Mouse (Mus musculus) heart, embryonic 11.5 days (tissue): ENCODE measurements at regions not wholly inside any gene's neighbourhood (a gene's known extent, or its start where the extent isn't known, plus 50 kb on each side); places are given as distances from the start of the nearest gene placed in this dataset.

Source experiments
- ATAC-seq: fragments of 200-750 bp; cut with Nextera tagmentation; replicated peaks from 2 replicates; pipeline ENCODE4 v1.8.0; 2017; ENCODE audit warnings: moderate library complexity; ENCODE audit not compliant: insufficient number of reproducible peaks, low FRiP score, low TSS enrichment
- H3K27ac ChIP-seq: fragments of 300-500 bp; sonication (generic); 2 replicates; pipeline ENCODE4 v1.5.1; 2014; ENCODE audit warnings: mild to moderate bottlenecking, low read depth, low read length
- H3K27me3 ChIP-seq: fragments of 300-500 bp; sonication (generic); 2 replicates; pipeline ENCODE4 v1.6.1; 2014; ENCODE audit warnings: mild to moderate bottlenecking, low read length, mixed read lengths; ENCODE audit not compliant: control insufficient read depth, insufficient read depth
- H3K36me3 ChIP-seq: fragments of 300-500 bp; sonication (generic); 2 replicates; pipeline ENCODE4 v1.6.1; 2014; ENCODE audit warnings: mild to moderate bottlenecking, low read length, moderate library complexity, mixed read lengths; ENCODE audit not compliant: control insufficient read depth, insufficient read depth
- H3K4me1 ChIP-seq: fragments of 300-500 bp; sonication (generic); 2 replicates; pipeline ENCODE4 v1.6.1; 2014; ENCODE audit warnings: low read length; ENCODE audit not compliant: control insufficient read depth, insufficient read depth
- H3K4me2 ChIP-seq: fragments of 300-500 bp; sonication (generic); 2 replicates; pipeline ENCODE4 v1.6.1; 2014; ENCODE audit warnings: mild to moderate bottlenecking, moderate library complexity
- H3K4me3 ChIP-seq: fragments of 300-500 bp; sonication (generic); 2 replicates; pipeline ENCODE4 v1.5.1; 2014; ENCODE audit warnings: low read depth, low read length
- H3K9ac ChIP-seq: fragments of 300-500 bp; sonication (generic); 2 replicates; pipeline ENCODE4 v1.6.1; 2014; ENCODE audit warnings: mild to moderate bottlenecking, low read depth, low read length, moderate library complexity
- H3K9me3 ChIP-seq: fragments of 300-500 bp; sonication (generic); replicated peaks from 2 replicates; pipeline ENCODE4 v1.6.1; 2016; ENCODE audit warnings: low read length; ENCODE audit not compliant: control insufficient read depth
- WGBS: fragments of 180-500 bp; shearing (Covaris S2); extraction: QIAGEN DNeasy Blood & Tissue Kit; methylation state at CpG from one replicate; pipeline ENCODE4 v1.1.7; 2014; ENCODE audit not compliant: insufficient replicate concordance; 5-methylcytosine and 5-hydroxymethylcytosine counted together

DNA sequence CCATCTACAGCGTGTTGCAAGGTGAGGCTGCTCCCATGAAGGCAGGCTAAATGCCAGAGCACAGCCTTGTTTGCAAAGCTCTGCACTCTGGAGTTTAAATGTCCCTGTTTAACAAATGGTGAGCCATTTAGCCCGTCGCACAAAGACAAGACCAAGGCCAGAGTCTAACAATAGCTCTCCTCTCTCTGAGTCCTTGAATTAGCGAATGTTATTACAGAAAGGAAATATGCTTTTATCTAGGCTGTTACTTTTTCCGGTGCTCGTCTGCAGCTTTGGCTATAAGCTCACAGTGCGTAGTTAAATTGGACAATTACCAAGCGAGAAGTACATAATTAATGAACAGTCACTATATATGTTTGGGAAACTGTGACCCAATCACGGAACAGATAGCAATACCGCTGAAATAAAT, 137.8 kb upstream of the Noct start:
- no peak overlapping the region for H3K27ac ChIP-seq
- no peaks in the 10 kb centered on the region for H3K36me3 ChIP-seq
- H3K9ac ChIP-seq: no peak overlapping the region
- no peak overlapping the region for H3K4me3 ChIP-seq
- WGBS: 56% methylated on average over 10 of the region's 10 CpGs
- no peaks in the 10 kb centered on the region for H3K4me1 ChIP-seq
- no peak overlapping the region for H3K4me2 ChIP-seq
- H3K9me3 ChIP-seq: no peaks in the 10 kb centered on the region
- ATAC-seq: no peak
- no peaks in the 10 kb centered on the region for H3K27me3 ChIP-seq

DNA sequence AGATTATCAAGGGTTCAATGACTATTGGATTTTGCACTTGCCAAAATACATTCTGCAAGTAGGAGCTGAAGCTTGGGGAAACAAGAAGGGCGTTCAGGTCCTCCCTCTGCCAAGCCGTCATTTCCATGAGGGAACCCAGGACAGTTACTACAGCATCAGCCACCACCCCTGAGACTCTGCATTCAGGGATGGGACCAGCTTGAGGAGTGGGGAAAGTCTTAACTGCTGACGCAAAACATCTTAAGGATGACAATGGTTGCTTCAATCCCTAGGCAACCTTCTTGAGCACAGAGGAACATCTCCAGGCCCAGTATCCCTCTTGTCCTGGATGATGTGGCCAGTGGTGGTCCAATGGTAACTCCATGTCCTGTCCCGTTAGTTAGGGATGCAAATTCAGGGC, 137.2 kb upstream of the Noct start:
- no peak for ATAC-seq
- 83% methylated on average over 4 of the region's 4 CpGs for WGBS
- Histone ChIP-seq H3K4me1 (no peaks in the 10 kb centered on the region), H3K4me3 (no peak overlapping the region), H3K36me3 (no peaks in the 10 kb centered on the region), H3K9ac (no peak overlapping the region), H3K9me3 (no peaks in the 10 kb centered on the region), H3K27ac (no peak overlapping the region), H3K4me2 (no peak overlapping the region), H3K27me3 (no peaks in the 10 kb centered on the region)

DNA sequence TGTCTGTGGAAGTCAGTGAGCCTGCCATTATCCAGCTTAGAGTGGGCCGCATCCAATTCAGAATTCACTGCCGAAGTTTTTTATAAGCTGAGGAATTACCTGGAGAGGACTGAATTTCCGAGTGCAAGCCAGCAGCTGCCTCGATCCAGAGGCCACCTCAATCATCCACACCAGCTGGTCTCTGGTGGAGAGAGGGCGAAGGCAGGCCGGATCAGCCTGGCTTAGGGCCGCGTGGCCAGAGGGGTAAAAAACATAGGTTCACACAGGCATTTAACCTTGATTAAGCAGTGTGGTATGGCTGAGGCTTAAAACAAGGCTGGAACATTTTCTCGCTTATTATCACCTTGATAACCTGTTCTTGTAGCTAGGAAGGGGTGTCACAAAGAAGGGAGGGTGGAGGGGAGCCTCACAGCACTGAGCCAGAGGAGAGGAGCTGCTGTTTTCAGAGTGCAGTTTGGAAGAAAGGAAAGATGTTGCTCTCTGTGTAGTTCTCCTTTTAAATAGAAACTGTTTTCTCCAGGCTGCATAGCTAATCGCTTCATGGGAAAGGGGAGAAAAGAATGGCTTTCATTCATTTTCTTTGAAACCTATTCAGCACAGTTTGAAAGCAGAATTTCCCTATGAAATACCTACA, 135.1 kb upstream of the Noct start:
- Histone ChIP-seq H3K4me1 (no peaks in the 10 kb centered on the region), H3K9me3 (no peaks in the 10 kb centered on the region), H3K27ac (no peak overlapping the region), H3K36me3 (no peaks in the 10 kb centered on the region), H3K27me3 (no peaks in the 10 kb centered on the region), H3K4me3 (no peak overlapping the region), H3K9ac (no peak overlapping the region), H3K4me2 (no peak overlapping the region)
- no peak for ATAC-seq
- 69% methylated on average over 10 of the region's 10 CpGs for WGBS

DNA sequence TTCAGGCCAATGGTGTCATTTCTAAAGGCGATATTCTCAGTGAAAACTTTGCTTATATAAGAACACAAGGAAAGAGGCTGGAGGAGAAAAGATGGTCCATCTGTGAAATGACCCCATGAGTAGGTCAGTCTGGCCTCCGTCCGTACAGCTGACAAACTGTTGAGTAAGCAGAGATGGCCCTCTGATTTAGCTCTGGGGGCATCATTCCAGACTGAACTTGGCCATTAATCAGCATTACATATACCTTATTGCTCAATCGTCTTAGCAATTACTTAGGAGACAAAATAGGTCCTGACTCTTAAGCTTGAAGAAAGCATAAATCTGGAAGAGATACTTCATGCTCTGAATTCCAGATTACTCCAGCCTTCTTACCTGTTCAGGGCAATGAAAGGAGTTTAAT, 132.8 kb upstream of the Noct start:
- Histone ChIP-seq H3K9ac (no peak overlapping the region), H3K27me3 (no peaks in the 10 kb centered on the region), H3K4me3 (no peak overlapping the region), H3K27ac (no peak overlapping the region), H3K4me2 (no peak overlapping the region), H3K9me3 (no peaks in the 10 kb centered on the region), H3K36me3 (no peaks in the 10 kb centered on the region), H3K4me1 (no peaks in the 10 kb centered on the region)
- no peak for ATAC-seq
- 76% methylated on average over 4 of the region's 4 CpGs for WGBS

DNA sequence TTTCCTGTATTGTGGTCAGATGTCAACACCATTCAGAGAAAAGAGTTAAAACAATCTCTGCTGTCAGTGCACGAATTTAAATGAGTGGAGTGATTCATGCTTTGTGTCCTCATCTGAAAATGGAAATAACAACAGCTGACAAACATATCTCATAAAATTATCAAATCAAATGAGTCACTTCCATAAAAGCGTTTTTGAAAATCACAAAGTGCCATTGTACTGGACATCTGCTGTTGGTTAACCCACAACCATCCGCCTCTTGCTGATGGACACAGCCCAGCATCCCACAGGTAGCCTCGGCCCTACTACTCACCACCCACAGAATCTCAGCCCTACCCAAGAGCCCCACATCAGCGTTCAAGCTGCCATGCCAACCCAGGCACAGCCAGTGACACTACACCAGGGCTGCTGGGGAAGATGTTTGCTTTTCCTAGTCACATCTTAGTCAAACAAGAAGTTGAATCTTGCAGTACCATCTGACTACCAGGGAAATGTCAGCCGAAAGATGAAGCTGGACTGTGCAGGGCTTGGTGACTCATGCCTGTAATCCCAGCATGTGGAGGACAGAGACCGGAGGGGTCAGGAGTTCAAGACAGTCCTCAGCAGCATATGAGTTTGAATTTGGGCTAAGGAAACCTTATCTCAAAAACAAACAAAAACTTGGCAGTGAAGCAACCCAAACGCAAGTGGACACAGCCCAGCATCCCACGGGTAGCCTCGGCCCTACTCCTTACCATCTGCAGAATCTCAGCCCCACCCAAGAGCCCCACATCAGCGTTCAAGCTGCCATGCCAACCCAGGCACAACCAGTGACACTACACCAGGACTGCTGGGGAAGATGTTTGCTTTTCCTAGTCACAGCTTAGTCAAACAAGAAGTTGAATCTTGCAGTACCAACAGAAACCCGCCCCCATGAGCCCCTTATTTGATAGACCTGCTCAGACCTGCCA, 131.9 kb upstream of the Noct start:
- ATAC-seq: 0 out of 2 replicates have a peak, but pooled peaks have one; percentile 31

DNA sequence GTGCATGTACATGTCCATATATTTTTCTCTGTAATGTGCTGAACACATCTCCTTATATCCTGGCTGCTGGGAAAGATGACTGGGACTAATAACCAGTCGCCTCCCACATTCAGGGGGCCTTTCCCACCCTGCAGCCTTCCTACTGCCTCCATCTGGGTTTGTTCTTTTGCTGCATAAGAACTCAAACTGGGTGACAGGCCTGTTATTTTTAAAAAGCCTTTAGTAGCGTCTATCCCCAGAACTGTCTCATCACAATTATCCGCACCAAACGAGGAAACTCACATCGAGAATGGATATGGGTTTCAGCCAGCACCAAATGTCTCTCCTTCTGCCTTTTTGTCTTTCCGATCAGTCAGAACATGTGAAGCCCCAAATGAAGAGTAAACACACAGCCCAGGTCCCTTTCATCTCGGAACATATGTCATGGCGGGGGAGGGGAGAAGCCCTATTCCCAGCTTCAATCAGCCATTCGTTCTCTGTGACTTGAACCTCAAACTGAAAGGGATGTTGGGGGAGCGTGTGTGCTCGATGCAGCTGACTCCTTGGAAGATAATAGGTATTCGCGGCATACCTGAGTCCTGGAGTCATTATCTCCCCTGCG, 128.3 kb upstream of the Noct start:
- no peak overlapping the region for H3K9ac ChIP-seq
- H3K4me1 ChIP-seq: no peaks in the 10 kb centered on the region
- no peak overlapping the region for H3K4me2 ChIP-seq
- no peaks in the 10 kb centered on the region for H3K36me3 ChIP-seq
- H3K27ac ChIP-seq: no peak overlapping the region
- 31% methylated on average over 14 of the region's 14 CpGs for WGBS
- H3K27me3 ChIP-seq: no peaks in the 10 kb centered on the region
- no peak for ATAC-seq
- H3K4me3 ChIP-seq: no peak overlapping the region
- no peaks in the 10 kb centered on the region for H3K9me3 ChIP-seq

More for the DNA sequence above, 131.9 kb upstream of the Noct start:
- WGBS: 60% methylated on average over 12 of the region's 12 CpGs
- Histone ChIP-seq H3K36me3 (no peaks in the 10 kb centered on the region), H3K9me3 (no peaks in the 10 kb centered on the region), H3K27ac (no peak overlapping the region), H3K4me2 (no peak overlapping the region), H3K27me3 (no peaks in the 10 kb centered on the region), H3K9ac (no peak overlapping the region), H3K4me1 (no peaks in the 10 kb centered on the region), H3K4me3 (no peak overlapping the region)

DNA sequence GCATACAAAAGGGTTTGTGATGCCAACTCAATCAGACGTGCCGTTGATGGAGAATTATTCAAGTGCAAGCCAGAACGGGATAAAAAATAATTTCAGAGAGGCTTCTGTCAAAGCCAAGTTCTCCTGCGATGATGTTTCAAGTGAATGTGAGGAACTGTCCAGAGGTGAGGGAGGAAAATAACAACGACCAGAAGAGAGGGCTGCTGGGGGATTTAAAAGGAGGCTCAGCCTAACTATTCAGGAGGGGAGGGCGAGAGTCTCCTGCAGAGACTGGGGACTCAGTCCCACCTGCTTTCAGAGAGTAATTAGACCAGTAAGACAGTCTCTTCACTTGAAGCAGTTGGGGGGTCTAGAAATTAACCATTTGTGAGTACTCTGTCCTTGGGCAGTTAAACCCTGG, 127.7 kb upstream of the Noct start:
- WGBS: 41% methylated on average over 6 of the region's 6 CpGs
- H3K27me3 ChIP-seq: no peaks in the 10 kb centered on the region
- ATAC-seq: no peak
- no peaks in the 10 kb centered on the region for H3K4me1 ChIP-seq
- no peak overlapping the region for H3K9ac ChIP-seq
- H3K9me3 ChIP-seq: no peaks in the 10 kb centered on the region
- H3K36me3 ChIP-seq: no peaks in the 10 kb centered on the region
- H3K4me2 ChIP-seq: no peak overlapping the region
- H3K27ac ChIP-seq: no peak overlapping the region
- no peak overlapping the region for H3K4me3 ChIP-seq

DNA sequence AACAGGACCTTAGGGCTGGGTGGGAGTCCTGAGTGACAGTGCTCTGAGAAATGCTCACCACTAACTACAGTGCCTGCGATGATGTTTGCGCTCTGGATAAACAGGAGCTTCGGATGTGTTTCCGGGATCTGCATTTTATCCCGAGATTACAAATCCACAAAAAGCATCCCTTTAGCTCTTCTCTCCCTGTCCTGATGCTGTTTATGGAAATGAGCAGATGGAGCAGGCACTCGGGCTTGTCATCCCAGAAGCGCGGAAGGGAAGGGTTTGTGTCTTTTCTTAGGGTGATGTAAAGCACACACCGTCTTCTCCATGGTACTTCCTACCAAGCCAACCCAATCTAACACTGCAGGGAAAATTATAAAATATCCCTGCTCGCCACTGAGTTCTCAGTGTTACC, 126.9 kb upstream of the Noct start:
- H3K27ac ChIP-seq: no peak overlapping the region
- no peak overlapping the region for H3K9ac ChIP-seq
- H3K4me1 ChIP-seq: no peaks in the 10 kb centered on the region
- H3K4me2 ChIP-seq: no peak overlapping the region
- WGBS: 77% methylated on average over 10 of the region's 10 CpGs
- H3K36me3 ChIP-seq: no peaks in the 10 kb centered on the region
- H3K9me3 ChIP-seq: no peaks in the 10 kb centered on the region
- H3K4me3 ChIP-seq: no peak overlapping the region
- H3K27me3 ChIP-seq: no peaks in the 10 kb centered on the region
- no peak for ATAC-seq
